Mouse (Mus musculus) cerebellum, adult 2 months (tissue): ENCODE results near the gene Nat14.

Experiments used
- CTCF ChIP-seq: fragments of 200-500 bp; IDR thresholded peaks from 2 replicates; pipeline ENCODE4 v1.5.1; 2011; ENCODE audit warnings: low read depth, mild to moderate bottlenecking, control low read depth, low read length, moderate library complexity, borderline replicate concordance; ENCODE audit not compliant: insufficient read depth
- POLR2A ChIP-seq: fragments of 200-500 bp; IDR thresholded peaks from 2 replicates; pipeline ENCODE4 v1.6.1; 2011; ENCODE audit warnings: low read length, control low read depth, borderline replicate concordance; ENCODE audit not compliant: insufficient read depth

DNA sequence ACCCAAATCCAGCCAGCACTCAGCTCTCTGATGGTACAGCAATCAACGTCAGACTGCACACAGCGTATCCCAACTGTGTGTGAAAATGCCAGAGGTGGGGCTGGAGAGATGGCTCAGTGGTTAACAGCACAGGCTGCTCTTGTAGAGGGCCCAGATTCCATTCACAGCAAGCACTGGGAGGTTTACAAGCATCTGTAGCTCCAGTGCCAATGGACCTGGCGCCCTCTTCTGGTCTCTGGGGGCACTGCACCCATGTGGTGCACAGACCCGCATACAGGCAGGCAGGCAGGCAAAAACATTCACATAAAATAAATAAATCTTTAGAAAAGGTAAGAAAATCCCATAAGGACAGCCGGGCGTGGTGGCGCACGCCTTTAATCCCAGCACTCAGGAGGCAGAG lies 20.7 kb upstream of the Nat14 start:
- TF ChIP-seq CTCF = peak; percentile 31; the same call in 1 of the 2 replicates
- no peak for TF ChIP-seq POLR2A
